Mouse (Mus musculus) thymus, postnatal 25 days (tissue): ENCODE data around the gene Kif6.

Source experiments
- DNase-seq: peaks from one replicate; pipeline ENCODE4 v3.0.0; 2022

Gene Kif6

GRCm38 (mm10) chr17:49668296-49668695 lies 53.4 kb downstream of the Kif6 start:
- DNase-seq, result no peak

- DNase-seq, result no peak
These were observed 57.0 kb downstream of the Kif6 start for GRCm38 (mm10) chr17:49671921-49672339.

- no peak for DNase-seq
These were observed 57.5 kb downstream of the Kif6 start for GRCm38 (mm10) chr17:49672421-49672820.

- DNase-seq, result no peak
These were observed 60.7 kb downstream of the Kif6 start for GRCm38 (mm10) chr17:49675629-49676028.

GRCm38 (mm10) chr17:49681410-49681809 lies 66.5 kb downstream of the Kif6 start:
- DNase-seq, result no peak

- no peak for DNase-seq
These were observed 69.2 kb downstream of the Kif6 start for GRCm38 (mm10) chr17:49684146-49684545.

GRCm38 (mm10) chr17:49690607-49691454 lies 75.9 kb downstream of the Kif6 start:
- no peak for DNase-seq

GRCm38 (mm10) chr17:49691455-49691805 lies 76.5 kb downstream of the Kif6 start:
- no peak for DNase-seq

GRCm38 (mm10) chr17:49693206-49693605 lies 78.3 kb downstream of the Kif6 start:
- DNase-seq, result no peak

GRCm38 (mm10) chr17:49697220-49697619 lies 82.3 kb downstream of the Kif6 start:
- DNase-seq, result no peak

- no peak for DNase-seq
These were observed 88.7 kb downstream of the Kif6 start for GRCm38 (mm10) chr17:49703492-49704249.

- DNase-seq, result no peak
These were observed 94.3 kb downstream of the Kif6 start for GRCm38 (mm10) chr17:49709192-49709591.

GRCm38 (mm10) chr17:49710101-49710630 lies 95.2 kb downstream of the Kif6 start:
- DNase-seq, result no peak

- DNase-seq, result no peak
These were observed 111.3 kb downstream of the Kif6 start for GRCm38 (mm10) chr17:49726206-49726605.

- DNase-seq, result no peak
These were observed 112.0 kb downstream of the Kif6 start for GRCm38 (mm10) chr17:49726976-49727375.

GRCm38 (mm10) chr17:49727428-49728045 lies 112.6 kb downstream of the Kif6 start:
- DNase-seq, result no peak

GRCm38 (mm10) chr17:49729856-49730255 lies 114.9 kb downstream of the Kif6 start:
- no peak for DNase-seq

GRCm38 (mm10) chr17:49732706-49733105 lies 117.8 kb downstream of the Kif6 start:
- DNase-seq, result no peak

- no peak for DNase-seq
These were observed 119.1 kb downstream of the Kif6 start for GRCm38 (mm10) chr17:49734079-49734478.

GRCm38 (mm10) chr17:49734776-49735175 lies 119.8 kb downstream of the Kif6 start:
- no peak for DNase-seq

GRCm38 (mm10) chr17:49736364-49736763 lies 121.4 kb downstream of the Kif6 start:
- no peak for DNase-seq

GRCm38 (mm10) chr17:49737217-49737774 lies 122.4 kb downstream of the Kif6 start:
- no peak for DNase-seq

- DNase-seq, result no peak
These were observed 123.4 kb downstream of the Kif6 start for GRCm38 (mm10) chr17:49738351-49738750.
